Mouse (Mus musculus) megakaryocyte, embryonic 14.5 days (primary cell): ENCODE data around the gene Grm7. TPM values are rescaled to one million over a fixed set of nuclear protein-coding genes. Genes with fewer than 3 reads are reported as not detected.

ENCODE experiments used
- H3K27me3 ChIP-seq: replicated peaks from 2 replicates; pipeline ENCODE3; 2012; ENCODE audit warnings: inconsistent platforms
- H3K36me3 ChIP-seq: replicated peaks from 2 replicates; pipeline ENCODE3; 2012; ENCODE audit warnings: low read length, inconsistent platforms, mixed read lengths
- H3K4me1 ChIP-seq: 2 replicates; pipeline ENCODE4 v1.6.1; 2012; ENCODE audit warnings: inconsistent platforms
- H3K4me3 ChIP-seq: replicated peaks from 2 replicates; pipeline ENCODE3; 2012; ENCODE audit warnings: moderate library complexity, mild to moderate bottlenecking, inconsistent platforms
- H3K9me3 ChIP-seq: 2 replicates; pipeline ENCODE4 v1.6.1; 2012; ENCODE audit warnings: inconsistent platforms
- FLI1 ChIP-seq: IDR thresholded peaks from 2 replicates; pipeline ENCODE4 v1.6.1; 2012; ENCODE audit warnings: low read length, inconsistent platforms, mixed read lengths
- GATA1 ChIP-seq: IDR thresholded peaks from 3 replicates; pipeline ENCODE4 v1.6.1; 2012; ENCODE audit warnings: mixed read lengths, low read length, inconsistent platforms, borderline replicate concordance
- polyA plus RNA-seq: library from polyadenylated mRNA; stranded (reverse); fragments of >175 nt; gene quantifications from 2 replicates; pipeline ENCODE4 v1.2.3, GENCODE M21; 2012; ENCODE audit warnings: low replicate concordance; ENCODE audit not compliant: insufficient read depth

The Grm7 gene
- polyA plus RNA-seq, 1 experiment: not detected

GRCm38 (mm10) chr6:111278516-111278915 lies 633.1 kb downstream of the Grm7 start:
- no peaks in the 10 kb centered on the region for H3K27me3 ChIP-seq
- no peak overlapping the region for H3K4me3 ChIP-seq
- no peaks in the 10 kb centered on the region for H3K9me3 ChIP-seq
- no peaks in the 10 kb centered on the region for H3K4me1 ChIP-seq
- TF ChIP-seq FLI1: no peak
- no peak for TF ChIP-seq GATA1
- no peaks in the 10 kb centered on the region for H3K36me3 ChIP-seq

- TF ChIP-seq FLI1 (no peak), GATA1 (no peak)
- no peak overlapping the region for H3K4me3 ChIP-seq
- no peaks in the 10 kb centered on the region for H3K9me3 ChIP-seq
- H3K4me1 ChIP-seq: no peaks in the 10 kb centered on the region
- no peaks in the 10 kb centered on the region for H3K36me3 ChIP-seq
- no peaks in the 10 kb centered on the region for H3K27me3 ChIP-seq
Measured at GRCm38 (mm10) chr6:111293505-111294001, 648.2 kb downstream of the Grm7 start.

GRCm38 (mm10) chr6:111303912-111304555 lies 658.7 kb downstream of the Grm7 start:
- no peak for TF ChIP-seq GATA1
- TF ChIP-seq FLI1: no peak
- Histone ChIP-seq H3K36me3 (no peaks in the 10 kb centered on the region), H3K27me3 (no peaks in the 10 kb centered on the region), H3K4me3 (no peak overlapping the region), H3K4me1 (no peaks in the 10 kb centered on the region), H3K9me3 (no peaks in the 10 kb centered on the region)

- TF ChIP-seq GATA1: no peak
- no peak for TF ChIP-seq FLI1
- Histone ChIP-seq H3K9me3 (peaks cover 7% of the 10 kb centered on the region; the same call in 1 of the 2 replicates), H3K36me3 (no peaks in the 10 kb centered on the region), H3K4me1 (no peaks in the 10 kb centered on the region), H3K27me3 (no peaks in the 10 kb centered on the region), H3K4me3 (no peak overlapping the region)
Measured at GRCm38 (mm10) chr6:111361681-111362080, 716.3 kb downstream of the Grm7 start.

GRCm38 (mm10) chr6:111368111-111368510 lies 722.7 kb downstream of the Grm7 start:
- Histone ChIP-seq H3K4me1 (no peaks in the 10 kb centered on the region), H3K27me3 (no peaks in the 10 kb centered on the region), H3K9me3 (peaks cover 13% of the 10 kb centered on the region; the same call in 1 of the 2 replicates), H3K36me3 (no peaks in the 10 kb centered on the region), H3K4me3 (no peak overlapping the region)
- TF ChIP-seq GATA1: no peak
- no peak for TF ChIP-seq FLI1

GRCm38 (mm10) chr6:111368551-111368950 lies 723.2 kb downstream of the Grm7 start:
- Histone ChIP-seq H3K27me3 (no peaks in the 10 kb centered on the region), H3K4me1 (no peaks in the 10 kb centered on the region), H3K36me3 (no peaks in the 10 kb centered on the region), H3K4me3 (no peak overlapping the region), H3K9me3 (peaks cover 17% of the 10 kb centered on the region; the same call in 1 of the 2 replicates)
- no peak for TF ChIP-seq GATA1
- no peak for TF ChIP-seq FLI1

- no peaks in the 10 kb centered on the region for H3K4me1 ChIP-seq
- TF ChIP-seq FLI1 (no peak), GATA1 (no peak)
- no peaks in the 10 kb centered on the region for H3K27me3 ChIP-seq
- H3K9me3 ChIP-seq: peaks cover 20% of the 10 kb centered on the region; the same call in 1 of the 2 replicates
- no peak overlapping the region for H3K4me3 ChIP-seq
- H3K36me3 ChIP-seq: no peaks in the 10 kb centered on the region
Measured at GRCm38 (mm10) chr6:111369013-111369412, 723.6 kb downstream of the Grm7 start.

- TF ChIP-seq FLI1: no peak
- TF ChIP-seq GATA1: no peak
- Histone ChIP-seq H3K36me3 (no peaks in the 10 kb centered on the region), H3K27me3 (no peaks in the 10 kb centered on the region), H3K4me3 (no peak overlapping the region), H3K9me3 (peaks cover 19% of the 10 kb centered on the region; the same call in 1 of the 2 replicates), H3K4me1 (no peaks in the 10 kb centered on the region)
Measured at GRCm38 (mm10) chr6:111371581-111372349, 726.4 kb downstream of the Grm7 start.

GRCm38 (mm10) chr6:111372626-111373380 lies 727.4 kb downstream of the Grm7 start:
- Histone ChIP-seq H3K4me1 (no peaks in the 10 kb centered on the region), H3K27me3 (no peaks in the 10 kb centered on the region), H3K4me3 (peak overlapping the region; percentile 16), H3K36me3 (no peaks in the 10 kb centered on the region), H3K9me3 (peaks cover 16% of the 10 kb centered on the region; the same call in 1 of the 2 replicates)
- no peak for TF ChIP-seq GATA1
- no peak for TF ChIP-seq FLI1
